Mouse (Mus musculus) heart, postnatal 10 days (tissue): ENCODE measurements around the gene Kcnj10. TPM values are rescaled to one million over a fixed set of nuclear protein-coding genes. Genes with fewer than 3 reads are reported as not detected.

ENCODE experiments used
- DNase-seq, 2 experiments: peaks; one replicate each; pipeline ENCODE4 v3.0.0; 2021
- intact Hi-C: fragments of 180-260 bp; cut with DNase I; formaldehyde crosslinking; loops from one replicate; pipeline ENCODE4 v1.15.1; 2025
- total RNA-seq, 2 experiments: library from RNA; stranded (reverse); gene quantifications; 2 replicates each; pipeline ENCODE4 v1.2.3; 2021

Kcnj10 gene
- total RNA-seq, 2 experiments from 2014 or later, result 0.05 to 0.19 TPM

DNA sequence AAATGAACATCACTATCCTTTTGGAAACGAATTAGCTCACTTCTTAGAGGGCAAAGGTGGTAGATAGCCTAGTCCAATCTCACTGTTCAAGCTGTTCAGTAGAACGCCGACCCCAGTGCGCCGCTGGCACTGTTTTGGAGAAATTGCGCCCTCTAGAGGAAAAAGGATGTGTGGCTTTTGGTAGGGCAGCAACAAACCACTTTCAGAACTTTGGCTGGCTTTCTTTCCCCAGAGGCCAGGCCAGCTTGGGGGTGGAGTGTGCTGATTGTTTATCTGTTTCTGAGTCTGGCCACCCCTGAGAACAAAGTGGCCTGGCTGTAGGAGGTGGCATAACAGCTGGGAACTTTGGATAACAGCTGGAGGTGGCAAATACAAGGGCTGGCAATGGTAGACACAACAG, 23.7 kb downstream of the Kcnj10 start:
- intact Hi-C loops, result no loop called here
- peak; percentile 51 to 76 for DNase-seq

DNA sequence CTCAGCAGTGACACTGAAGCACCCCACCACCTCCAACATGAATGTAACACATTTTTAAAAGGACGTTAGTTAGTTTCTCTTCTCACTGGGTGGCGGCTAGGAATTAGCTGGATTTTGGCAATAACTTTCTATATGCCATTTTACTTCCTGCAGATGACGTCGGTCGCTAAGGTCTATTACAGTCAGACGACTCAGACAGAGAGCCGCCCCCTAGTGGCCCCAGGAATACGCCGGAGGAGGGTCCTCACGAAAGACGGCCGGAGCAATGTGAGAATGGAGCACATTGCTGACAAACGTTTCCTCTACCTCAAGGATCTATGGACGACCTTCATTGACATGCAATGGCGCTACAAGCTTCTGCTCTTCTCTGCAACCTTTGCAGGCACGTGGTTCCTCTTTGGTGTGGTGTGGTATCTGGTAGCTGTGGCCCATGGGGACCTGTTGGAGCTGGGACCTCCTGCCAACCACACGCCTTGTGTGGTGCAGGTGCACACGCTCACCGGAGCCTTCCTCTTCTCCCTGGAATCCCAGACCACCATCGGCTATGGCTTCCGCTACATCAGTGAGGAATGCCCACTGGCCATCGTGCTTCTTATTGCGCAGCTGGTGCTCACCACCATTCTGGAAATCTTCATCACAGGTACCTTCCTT, 27.9 kb downstream of the Kcnj10 start:
- intact Hi-C loops, result no loop called here

DNA sequence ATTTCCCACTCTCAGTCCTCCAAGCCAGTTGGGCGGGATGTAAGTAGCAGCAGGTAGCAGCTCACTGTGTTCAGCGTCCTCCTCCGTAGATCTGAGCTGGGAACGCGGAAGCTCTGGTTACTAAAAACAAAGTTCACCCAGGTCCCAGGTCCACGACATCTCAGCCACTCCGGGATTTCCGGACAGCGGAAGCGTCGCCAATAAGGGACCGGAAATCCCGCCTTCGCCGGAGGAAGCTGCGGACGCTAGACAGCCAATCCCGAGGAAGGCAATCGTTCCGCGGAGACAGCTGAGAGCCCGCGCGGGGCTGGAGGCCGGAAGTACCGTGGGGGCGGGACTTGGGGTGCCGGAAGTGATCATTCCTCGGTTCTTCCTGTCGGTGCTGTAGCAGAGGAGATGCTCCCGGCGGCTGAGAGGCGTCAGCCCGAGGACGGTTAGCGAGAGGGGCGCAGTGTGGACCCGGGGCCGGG, 35.2 kb downstream of the Kcnj10 start, which contains the start of gene Pigm:
Gene Pigm, plus strand, starts transcription at position 349 of the 470 bp plus-strand sequence.
- intact Hi-C loops, result no loop called here
- peak; percentile 99 for DNase-seq

More for the DNA sequence above, 27.9 kb downstream of the Kcnj10 start:
- DNase-seq, result peak; percentile 41 to 65

DNA sequence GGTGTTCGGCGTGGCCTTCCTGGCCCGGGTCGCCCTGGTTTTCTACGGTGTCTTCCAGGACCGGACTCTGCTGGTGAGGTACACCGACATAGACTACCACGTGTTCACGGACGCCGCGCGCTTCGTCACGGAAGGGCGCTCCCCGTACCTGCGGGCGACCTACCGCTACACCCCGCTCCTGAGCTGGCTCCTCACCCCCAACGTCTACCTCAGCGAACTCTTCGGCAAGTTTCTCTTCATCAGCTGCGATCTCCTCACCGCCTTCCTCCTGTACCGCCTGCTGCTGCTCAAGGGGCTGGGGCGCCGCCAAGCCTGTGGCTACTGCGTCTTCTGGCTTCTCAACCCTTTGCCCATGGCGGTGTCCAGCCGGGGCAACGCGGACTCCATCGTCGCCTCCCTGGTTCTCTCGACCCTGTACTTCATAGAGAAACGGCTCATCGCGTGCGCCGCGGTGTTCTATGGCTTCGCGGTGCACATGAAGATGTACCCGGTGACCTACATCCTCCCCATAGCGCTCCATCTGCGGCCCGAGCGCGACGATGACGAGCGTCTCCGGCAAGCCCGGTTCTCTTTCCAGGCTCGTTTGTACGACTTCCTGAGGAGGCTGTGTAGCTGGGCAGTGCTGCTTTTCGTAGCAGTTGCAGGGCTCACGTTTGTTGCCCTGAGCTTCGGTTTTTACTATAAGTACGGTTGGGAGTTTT, 35.9 kb downstream of the Kcnj10 start:
- intact Hi-C loops, result no loop called here
- DNase-seq, result peak; percentile 28 to 50

DNA sequence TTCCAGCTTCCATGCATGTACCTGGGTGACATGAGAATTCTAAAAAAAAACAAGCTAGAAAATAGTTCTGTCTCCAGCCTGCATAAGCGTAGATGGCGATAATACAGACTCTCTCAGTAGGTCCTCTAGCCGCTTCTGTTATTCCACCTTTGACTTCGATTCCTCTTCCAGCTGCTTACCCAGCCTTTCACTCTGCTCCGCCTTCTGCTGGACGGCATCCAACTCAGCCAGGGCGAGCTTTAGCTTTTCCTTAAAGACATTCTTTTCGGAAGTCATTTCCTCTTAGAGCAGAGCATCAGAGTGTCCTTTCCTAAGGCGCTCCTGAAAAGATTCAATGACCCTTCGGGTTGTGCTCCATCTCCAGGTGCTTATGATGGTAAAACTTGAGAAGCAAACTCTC, 39.1 kb downstream of the Kcnj10 start:
- intact Hi-C loops, result no loop called here
- DNase-seq, result peak; percentile 34 to 41

DNA sequence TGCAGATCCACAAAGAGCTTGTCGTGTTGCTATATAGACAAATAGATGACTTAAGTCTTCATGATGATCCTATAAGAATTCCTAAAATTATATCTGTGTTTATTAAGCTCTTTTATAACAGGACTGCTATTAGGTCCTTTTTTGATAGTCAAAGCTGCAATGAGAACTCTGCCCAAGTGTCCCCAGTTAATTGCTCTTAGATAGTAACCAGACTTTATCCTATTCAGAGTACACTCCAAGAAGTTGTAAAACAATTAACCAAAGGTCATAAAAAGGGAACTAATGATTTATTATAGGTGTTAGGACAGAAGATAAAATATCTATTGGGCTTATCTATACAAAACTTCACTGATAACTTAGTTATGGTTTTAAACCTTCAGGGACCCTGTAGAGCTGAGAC, 41.1 kb downstream of the Kcnj10 start:
- no peak for DNase-seq
- intact Hi-C loops, result no loop called here

DNA sequence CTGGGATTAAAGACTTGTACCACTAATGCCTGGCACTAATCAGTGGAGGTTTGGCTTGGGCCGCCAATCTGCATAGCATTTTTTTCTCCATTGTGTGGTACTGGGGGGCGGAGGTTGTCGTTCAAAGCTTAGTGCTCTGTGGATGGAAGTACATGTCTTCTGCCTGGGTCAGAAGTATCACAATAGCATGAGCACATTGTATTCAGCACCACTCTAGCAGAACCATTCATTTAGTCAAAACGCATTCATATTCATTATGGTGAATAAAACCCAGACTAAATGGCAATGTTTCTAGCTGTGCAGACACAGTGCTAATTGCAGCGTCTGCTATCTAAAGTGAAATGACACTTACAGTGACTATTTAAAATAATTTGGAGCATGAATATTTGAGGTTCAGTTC, 46.2 kb downstream of the Kcnj10 start:
- no peak for DNase-seq
- intact Hi-C loops, result no loop called here

DNA sequence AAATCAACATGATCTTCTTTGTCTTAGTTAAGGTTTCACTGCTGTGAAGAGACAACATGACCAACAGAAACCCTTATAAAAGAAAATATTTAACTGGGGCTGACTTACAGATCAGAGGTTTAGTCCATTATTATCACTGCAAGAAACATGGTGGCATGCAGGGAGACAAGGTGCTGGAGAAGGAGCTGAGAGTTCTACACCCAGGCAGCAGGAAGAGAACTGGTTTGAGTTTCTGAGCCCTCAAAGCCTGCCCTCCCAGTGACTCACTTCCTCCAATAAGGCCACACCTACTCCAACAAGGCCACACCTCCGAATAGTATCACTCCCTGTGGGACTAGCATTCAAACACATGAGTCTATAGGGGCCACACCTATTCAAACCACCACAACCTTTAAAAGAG, 49.8 kb downstream of the Kcnj10 start:
- no peak for DNase-seq
- intact Hi-C loops, result no loop called here

DNA sequence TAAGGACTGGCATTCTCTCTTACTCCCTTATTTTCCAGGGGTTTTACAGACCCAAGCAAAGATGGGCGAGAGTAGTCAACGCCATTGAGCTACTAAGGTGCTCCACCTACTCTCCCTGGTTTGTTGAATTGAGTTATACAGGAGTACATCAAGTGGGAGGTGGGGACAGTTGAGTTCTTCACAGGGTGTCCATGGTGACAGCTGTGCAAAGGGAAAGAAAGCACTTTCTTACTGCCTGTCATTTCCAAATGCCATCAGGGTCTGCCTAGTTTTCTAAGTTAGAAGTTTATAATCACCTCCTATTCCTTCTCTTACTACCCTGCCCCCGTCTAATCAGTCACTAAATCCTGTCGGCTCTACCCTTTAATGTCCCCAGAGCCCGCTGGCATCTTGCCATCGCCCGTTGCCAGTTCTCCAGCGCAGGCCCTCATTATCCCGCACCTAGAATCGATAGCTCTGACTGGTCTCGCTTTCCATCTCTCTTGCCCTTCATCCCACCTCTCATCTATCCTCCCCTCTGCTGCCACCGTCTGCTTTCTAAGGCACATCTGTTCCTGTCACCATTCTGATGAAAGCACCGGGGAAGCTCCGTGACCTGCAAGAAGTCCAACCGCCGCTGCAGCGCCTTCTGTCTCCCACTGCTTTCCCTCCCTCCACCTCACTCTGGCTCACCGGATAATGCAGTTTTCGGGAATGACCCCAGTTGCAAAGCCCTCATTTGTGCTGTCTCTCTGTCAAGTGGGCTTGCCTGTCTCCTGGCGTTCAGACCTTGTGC, 51.0 kb downstream of the Kcnj10 start:
- intact Hi-C loops, result no loop called here
- no peak for DNase-seq

DNA sequence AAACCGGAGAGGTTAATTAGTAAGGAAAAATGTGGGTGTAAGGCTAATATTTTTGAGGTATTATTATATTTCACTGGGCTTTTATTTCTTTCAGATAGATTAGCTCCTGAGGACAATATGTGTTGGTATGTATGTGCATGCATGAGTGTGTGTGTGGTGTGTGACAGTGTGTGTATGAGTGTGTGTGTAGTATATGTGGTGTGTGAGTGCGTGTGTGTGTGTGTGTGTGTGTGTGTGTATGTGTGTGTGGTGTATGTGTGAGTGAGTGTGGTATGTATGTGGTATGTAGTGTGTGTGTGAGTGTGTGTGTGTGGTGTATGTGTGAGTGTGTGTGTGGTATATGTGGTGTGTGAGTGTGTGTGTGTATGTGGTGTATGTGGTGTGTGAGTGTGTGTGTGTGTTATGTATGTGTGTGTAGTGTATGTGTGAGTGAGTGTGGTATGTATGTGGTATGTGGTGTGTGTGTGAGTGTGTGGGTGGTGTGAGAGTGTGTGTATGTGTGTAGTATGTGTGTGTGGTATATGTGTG, 51.7 kb downstream of the Kcnj10 start:
- no peak for DNase-seq
- intact Hi-C loops, result no loop called here

DNA sequence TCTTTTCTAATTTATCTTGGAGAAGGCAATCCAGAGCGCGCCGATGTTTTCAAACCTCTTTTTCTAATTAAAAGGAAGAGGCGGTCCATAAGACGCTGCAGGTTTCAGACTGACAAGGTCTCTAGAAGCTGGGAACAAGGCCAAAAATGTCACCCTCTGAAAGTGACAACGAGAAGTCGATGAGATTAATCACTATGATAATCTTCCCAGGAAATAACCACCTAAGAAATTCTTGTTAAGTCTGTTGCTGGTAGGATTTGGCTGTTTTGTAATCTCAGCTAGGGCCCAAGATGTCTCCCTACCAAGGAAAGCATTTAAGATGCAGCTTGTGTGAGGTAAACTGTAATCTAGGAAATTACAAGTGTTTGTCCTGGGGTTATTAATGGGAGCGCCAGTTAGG, 52.7 kb downstream of the Kcnj10 start:
- DNase-seq, result no peak
- intact Hi-C loops, result no loop called here

DNA sequence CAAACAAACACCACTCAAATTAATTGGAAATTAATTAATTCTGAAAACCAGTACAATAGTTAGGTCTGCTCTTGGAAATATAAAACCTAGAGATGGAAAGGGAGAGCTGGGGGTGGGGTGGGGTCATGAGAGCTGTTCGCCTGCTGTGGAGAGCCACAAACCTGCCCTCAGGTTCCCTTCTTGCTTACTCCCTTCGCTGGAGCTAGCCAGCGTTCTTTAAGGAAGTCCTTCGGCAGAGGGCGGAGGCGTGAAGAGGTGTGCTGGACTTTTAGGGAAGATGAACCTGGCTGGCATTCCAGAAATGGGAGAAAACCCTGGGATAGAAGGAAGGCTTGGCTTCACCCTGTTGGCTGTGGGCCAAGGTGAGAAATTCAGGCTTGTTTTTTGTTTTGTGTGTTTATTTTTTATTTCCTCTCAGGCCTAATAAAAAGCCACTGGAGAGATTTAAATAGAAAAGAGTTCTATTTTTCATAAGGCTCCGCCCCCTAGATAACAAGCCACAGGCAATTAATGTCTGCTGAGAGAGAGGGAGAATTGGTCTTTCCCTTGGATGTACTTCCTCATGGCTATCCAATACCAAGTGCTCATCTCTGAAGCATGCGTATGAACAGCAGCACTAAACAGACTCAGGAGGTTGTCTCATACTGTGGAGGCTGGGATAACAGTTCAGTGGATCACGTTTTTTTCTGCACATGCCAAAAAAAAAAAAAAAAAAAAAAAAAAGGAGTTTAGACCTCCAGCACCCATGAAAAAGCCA, 56.2 kb downstream of the Kcnj10 start:
- intact Hi-C loops, result no loop called here
- DNase-seq, result no peak

DNA sequence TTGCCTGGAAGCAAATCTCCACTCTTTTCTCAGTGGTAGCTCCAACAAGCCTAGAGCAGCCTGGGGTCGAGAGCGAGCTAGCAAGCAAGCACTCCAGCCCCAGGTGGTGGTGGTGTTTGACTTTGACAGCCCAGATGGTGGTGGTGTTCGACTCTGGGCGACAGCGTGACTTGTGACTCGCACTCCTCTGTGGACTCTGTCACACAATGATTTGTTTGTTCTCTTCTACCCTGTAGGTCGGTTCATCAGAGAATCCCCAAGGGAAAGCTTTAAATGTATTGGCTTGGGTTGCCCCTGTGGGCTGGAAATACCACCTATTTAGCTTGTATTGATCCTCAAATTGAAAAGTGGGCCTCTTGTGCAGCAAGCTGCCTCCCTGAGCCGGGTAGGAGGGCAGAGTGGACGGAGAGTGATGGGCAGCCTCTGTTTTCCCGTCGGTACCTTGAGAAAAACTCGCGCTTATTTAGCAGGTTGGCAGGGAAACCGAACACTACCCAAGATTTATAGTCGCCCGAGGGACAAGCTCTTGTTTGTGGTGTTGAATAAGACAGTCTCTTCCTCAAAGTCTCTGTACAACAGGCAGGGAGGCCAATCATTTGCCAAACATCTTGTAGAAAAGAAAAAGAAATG, 65.2 kb downstream of the Kcnj10 start:
- no peak for DNase-seq
- intact Hi-C loops, result no loop called here

DNA sequence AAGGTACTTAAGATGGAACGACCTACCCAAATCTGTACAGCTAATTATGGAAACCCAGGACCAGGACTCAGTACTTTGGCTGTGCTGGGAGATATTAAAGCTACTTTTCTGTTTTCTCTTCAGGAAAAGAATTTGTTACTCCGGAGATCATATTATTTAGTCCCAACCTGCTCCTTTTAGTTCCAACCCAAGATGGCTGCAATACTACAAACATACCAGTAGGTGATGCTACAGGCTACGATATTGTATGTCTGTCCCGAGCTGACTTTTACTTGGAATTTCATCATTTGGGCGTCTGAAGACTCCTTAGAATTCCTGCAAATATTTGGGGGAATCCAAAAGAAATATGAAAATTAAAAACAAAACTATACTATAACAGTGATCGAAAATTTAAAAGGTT, 68.0 kb downstream of the Kcnj10 start:
- DNase-seq, result peak; percentile 28 to 63
- intact Hi-C loops, result loop anchor here (1.0 kb wide), 1 partner anchor 224 kb away; no protein-coding TSS in a partner anchor

DNA sequence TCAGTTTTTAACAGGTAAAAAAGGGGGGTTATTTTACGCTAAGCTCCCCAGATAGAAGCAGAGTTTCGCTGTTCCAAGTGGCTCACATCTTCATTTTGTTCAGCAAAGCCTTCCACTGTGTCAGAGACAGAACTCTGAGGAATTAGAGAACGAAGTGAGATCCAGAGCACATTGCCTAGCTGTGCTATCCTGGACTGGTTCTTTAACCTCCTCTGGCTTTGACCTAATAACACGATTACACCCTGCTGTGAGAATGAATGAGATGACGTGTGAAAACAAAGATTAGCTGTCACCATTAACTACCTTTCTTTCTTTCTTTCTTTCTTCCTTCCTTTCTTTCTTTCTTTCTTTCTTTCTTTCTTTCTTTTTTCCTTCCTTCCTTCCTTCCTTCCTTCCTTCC, 68.4 kb downstream of the Kcnj10 start:
- intact Hi-C loops, result loop anchor here (1.0 kb wide), 1 partner anchor 224 kb away; no protein-coding TSS in a partner anchor
- no peak for DNase-seq

DNA sequence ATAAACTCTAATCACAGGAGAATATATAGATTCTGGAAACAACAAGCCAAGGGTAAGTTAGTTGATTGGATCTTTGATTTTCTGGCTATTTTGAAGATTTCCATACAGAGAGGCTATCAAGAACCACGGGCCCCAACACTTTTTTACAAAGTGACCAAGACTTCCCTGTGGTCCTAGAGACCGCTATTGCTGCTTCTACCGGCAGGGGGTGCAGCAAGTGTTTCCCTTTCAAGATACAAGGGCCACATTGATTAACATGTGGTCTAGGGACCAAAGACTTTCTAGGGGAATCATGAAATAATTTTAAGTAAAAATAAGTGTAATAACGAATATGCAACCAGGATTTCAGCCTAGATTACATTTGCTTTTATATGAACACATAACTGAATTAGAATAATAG, 69.8 kb downstream of the Kcnj10 start:
- peak; percentile 73 to 81 for DNase-seq
- intact Hi-C loops, result loop anchor here (2.0 to 5.0 kb wide), 3 partner anchors 206 to 988 kb away; no protein-coding TSS in a partner anchor

DNA sequence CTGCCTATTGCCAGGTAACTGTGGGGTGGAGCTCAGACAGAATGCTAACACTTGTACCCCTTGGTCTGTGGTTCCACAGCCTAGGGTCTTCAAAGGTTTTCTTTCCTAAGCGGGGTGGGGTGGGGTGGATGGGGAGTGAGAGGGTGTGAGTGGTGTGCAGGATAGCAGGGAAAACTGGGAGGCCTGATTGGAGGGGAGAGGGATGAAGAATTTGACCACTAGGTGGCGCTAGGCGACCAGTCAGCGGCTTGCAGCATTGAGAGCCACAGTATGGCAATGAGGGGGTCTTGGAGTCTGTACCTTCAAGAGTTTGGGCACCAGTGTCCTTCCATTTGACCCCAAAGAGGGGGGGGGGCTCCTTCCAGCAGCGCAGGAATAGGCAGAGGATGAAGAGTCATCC, 71.2 kb downstream of the Kcnj10 start:
- intact Hi-C loops, result loop anchor here (1.0 to 5.0 kb wide), 3 partner anchors 78 to 965 kb away; no protein-coding TSS in a partner anchor
- DNase-seq, result peak; percentile 75 to 90

DNA sequence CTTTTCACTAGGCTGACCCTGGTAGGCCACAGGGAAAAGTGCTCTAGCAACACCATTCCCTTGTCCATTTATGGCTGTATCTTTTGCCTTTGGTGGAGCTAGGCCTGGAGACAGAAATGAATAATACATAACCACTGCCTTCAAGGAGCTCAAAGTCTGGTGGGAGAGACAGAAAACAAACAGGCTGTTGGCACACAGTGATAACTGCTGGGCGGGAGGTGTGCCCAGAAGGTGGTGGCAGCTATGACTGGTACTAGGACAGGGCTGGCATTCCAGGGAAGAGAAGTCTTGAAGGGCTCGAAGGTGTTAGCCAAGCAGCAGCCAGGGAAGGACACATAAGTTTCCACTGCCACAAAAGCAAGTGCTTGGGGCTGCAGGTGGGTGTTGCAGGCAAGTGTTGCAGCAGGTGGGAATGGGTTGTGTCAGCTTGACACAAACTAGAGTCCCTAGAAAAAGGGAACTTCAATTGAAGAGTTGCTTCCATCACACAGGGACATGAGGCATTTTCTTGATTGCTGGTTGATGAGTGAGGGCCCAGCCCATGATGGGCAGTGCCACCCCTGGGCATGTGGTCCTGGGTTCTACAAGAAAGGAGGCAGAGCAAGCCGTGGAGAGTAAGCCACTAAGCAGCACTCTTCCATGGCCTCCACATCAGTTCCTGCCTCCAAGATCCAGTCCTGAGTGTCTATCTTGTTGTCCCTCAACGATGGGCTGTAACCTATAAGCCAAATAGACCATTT, 72.7 kb downstream of the Kcnj10 start:
- intact Hi-C loops, result loop anchor here (5.0 kb wide), 2 partner anchors 204 to 964 kb away; no protein-coding TSS in a partner anchor
- no peak for DNase-seq

DNA sequence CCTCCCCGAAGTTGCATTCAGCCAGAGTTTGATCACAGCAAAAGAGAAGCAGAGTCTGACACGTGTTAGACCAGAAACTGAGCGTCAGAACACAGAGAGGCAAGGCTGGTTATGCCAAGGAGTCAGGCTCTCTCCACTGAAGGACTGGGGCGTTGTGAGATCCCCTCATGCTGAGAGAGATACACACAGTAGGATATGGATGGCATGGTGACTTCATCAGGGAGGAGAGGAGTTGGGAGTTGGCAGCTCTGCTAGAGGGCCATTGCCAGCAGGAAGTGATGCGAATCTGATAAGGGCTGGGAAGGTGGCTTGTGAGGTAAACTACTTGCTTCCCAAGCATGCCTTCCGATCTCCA, 73.2 kb downstream of the Kcnj10 start:
- no peak for DNase-seq
- intact Hi-C loops, result loop anchor here (5.0 kb wide), 2 partner anchors 203 to 963 kb away; no protein-coding TSS in a partner anchor
